Mouse (Mus musculus) heart, embryonic 14.5 days (tissue): ENCODE data around the gene Exosc8. TPM values are rescaled to one million over a fixed set of nuclear protein-coding genes. Genes with fewer than 3 reads are reported as not detected.

Experiments used
- ATAC-seq: fragments of 200-750 bp; cut with Nextera tagmentation; 2 replicates; pipeline ENCODE4 v1.8.0; 2017; ENCODE audit warnings: low read depth, moderate TSS enrichment; ENCODE audit not compliant: insufficient number of reproducible peaks, insufficient read depth, low FRiP score
- H3K27ac ChIP-seq, 2 experiments: fragments of 200-500 bp in 1 of 2; fragments of 300-500 bp in 1 of 2; sonication (generic) in 1 of 2; replicated peaks in 1 of 2; 2 replicates each; pipeline ENCODE4 v1.5.1; 2012 to 2014; ENCODE audit warnings: low read depth in 2 of 2, low read length in 2 of 2, control low read depth in 1 of 2, mild to moderate bottlenecking in 1 of 2, mixed read lengths in 1 of 2; ENCODE audit not compliant: control insufficient read depth in 1 of 2, insufficient read depth in 1 of 2
- H3K27me3 ChIP-seq: fragments of 300-500 bp; sonication (generic); 2 replicates; pipeline ENCODE4 v1.6.1; 2014; ENCODE audit warnings: mild to moderate bottlenecking, low read length, control low read depth; ENCODE audit not compliant: control insufficient read depth, insufficient read depth
- H3K36me3 ChIP-seq: fragments of 300-500 bp; sonication (generic); 2 replicates; pipeline ENCODE4 v1.6.1; 2014; ENCODE audit warnings: mild to moderate bottlenecking, control low read depth, low read length, mixed read lengths; ENCODE audit not compliant: control insufficient read depth, insufficient read depth
- H3K4me1 ChIP-seq, 2 experiments: fragments of 200-500 bp in 1 of 2; fragments of 300-500 bp in 1 of 2; sonication (generic) in 1 of 2; 2 replicates each; pipeline ENCODE4 v1.6.1; 2012 to 2014; ENCODE audit warnings: low read length in 2 of 2, control low read depth in 1 of 2, mixed read lengths in 1 of 2; ENCODE audit not compliant: control insufficient read depth in 2 of 2, insufficient read depth in 2 of 2
- H3K4me2 ChIP-seq: fragments of 300-500 bp; sonication (generic); 2 replicates; pipeline ENCODE4 v1.6.1; 2014; ENCODE audit warnings: mild to moderate bottlenecking, low read length
- H3K4me3 ChIP-seq, 2 experiments: fragments of 200-500 bp in 1 of 2; fragments of 300-500 bp in 1 of 2; sonication (generic) in 1 of 2; 2 replicates each; pipeline ENCODE4 v1.5.1; 2012 to 2014; ENCODE audit warnings: low read length in 2 of 2, mild to moderate bottlenecking in 2 of 2, control low read depth in 1 of 2, low read depth in 1 of 2, moderate library complexity in 1 of 2; ENCODE audit not compliant: control insufficient read depth in 1 of 2, insufficient read depth in 1 of 2
- H3K9ac ChIP-seq: fragments of 300-500 bp; sonication (generic); 2 replicates; pipeline ENCODE4 v1.6.1; 2014; ENCODE audit warnings: mild to moderate bottlenecking, low read length
- H3K9me3 ChIP-seq: fragments of 300-500 bp; sonication (generic); 2 replicates; pipeline ENCODE4 v1.6.1; 2016; ENCODE audit warnings: low read length, control low read depth; ENCODE audit not compliant: control insufficient read depth
- WGBS: fragments of 180-500 bp; shearing (Covaris S2); extraction: QIAGEN DNeasy Blood & Tissue Kit; methylation state at CpG from one replicate; pipeline ENCODE4 v1.1.7; 2014; 5-methylcytosine and 5-hydroxymethylcytosine counted together
- polyA plus RNA-seq: library from polyadenylated mRNA; unstranded; fragments of >200 nt; fragmentation: Nextera tagmentation; extraction: Ambion mirVana; gene quantifications from 2 replicates; pipeline ENCODE4 v1.2.1, GENCODE M21; 2014

Exosc8 gene
- polyA plus RNA-seq, 1 experiment from 2014 or later = 79.7 TPM

DNA sequence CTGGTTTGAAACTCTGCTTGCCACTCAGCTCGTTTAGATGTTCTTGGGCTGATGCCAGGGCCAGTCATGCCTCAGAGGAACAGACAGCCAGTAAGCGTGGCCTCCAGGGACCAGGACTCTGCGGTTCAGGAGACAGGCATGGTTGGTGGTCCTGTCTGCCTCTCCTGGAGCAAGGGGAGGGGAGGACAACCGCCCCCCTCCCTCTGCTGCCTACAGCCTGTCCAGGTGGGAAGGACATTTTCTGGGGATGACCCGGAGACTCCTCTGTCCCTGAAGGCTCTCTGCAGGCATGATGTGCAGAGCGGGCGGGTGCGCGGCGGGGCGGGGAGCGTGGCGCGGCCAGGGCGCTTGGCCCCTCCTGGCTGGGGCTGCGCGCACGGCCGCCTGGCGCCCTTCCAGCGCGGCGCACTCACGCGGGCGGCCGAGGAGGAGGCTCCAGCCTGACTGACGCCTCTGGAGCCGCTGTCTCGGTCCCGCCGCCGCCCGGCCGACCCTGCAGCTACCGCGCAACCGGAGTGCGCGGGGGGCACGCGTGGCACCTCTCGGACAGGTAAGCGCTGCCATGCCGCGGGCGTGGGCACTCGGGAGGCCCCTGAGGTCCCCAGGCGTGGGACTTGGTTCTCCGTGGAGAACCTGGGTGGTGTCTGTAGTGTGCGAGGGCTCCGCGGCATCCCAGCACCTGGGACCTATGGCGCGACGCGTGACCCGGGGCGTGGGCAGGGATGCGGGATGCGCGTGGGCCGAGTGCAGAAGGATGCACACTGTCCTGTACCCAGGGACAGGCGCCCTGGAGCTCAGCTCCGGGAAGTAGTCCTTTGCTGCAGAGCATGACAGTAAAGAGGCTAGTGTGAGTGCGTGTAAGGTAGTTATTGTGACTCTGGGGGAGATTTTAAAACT lies 20.2 kb upstream of the Exosc8 start, which contains the start of gene Smad9:
Gene Smad9, plus strand, starts transcription at position 438 of the 897 bp plus-strand sequence.
- H3K4me1 ChIP-seq = peaks cover 2 to 11% of the 10 kb centered on the region in 2 experiments; a peak in 2 of 4 replicates
- WGBS = under 1% methylated on average over 58 of the region's 66 CpGs
- H3K9ac ChIP-seq = peak within 1 kb of the TSS; percentile 84
- H3K4me2 ChIP-seq = peak within 1 kb of the TSS; percentile 99
- H3K4me3 ChIP-seq = peak within 1 kb of the TSS; percentile 77 to 80
- ATAC-seq = peak; percentile 78
- peaks cover 12% of the 10 kb centered on the region for H3K36me3 ChIP-seq
- H3K27me3 ChIP-seq = no peaks in the 10 kb centered on the region
- H3K9me3 ChIP-seq = no peaks in the 10 kb centered on the region
- H3K27ac ChIP-seq = peak within 1 kb of the TSS; percentile 65 to 84

DNA sequence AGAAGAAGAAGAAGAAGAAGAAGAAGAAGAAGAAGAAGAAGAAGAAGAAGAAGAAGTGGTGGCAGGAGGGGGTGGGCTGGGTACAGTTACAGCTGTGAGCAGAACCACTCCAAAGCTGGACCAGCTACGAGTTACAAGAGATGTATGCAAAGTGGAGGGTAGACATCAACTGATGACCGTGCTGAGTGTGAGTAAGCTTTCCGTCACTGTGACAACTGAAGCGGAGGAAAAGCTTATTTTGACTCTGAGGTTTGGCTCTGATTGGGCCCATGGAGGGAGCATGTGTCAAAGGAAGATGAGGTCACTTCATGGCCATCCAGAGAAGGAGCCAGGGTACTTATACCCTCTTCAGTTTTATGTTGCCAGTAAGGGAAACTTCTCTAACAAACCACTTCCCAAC lies 18.2 kb upstream of the Exosc8 start:
- ATAC-seq = no peak
- Histone ChIP-seq H3K4me3 (no peak overlapping the region), H3K9me3 (no peaks in the 10 kb centered on the region), H3K36me3 (peaks cover 32% of the 10 kb centered on the region), H3K27me3 (no peaks in the 10 kb centered on the region), H3K4me2 (no peak overlapping the region), H3K9ac (no peak overlapping the region), H3K4me1 (peaks cover 2 to 11% of the 10 kb centered on the region in 2 experiments; a peak in 2 of 4 replicates), H3K27ac (no peak overlapping the region)
- 66% methylated on average over 4 of the region's 4 CpGs for WGBS

DNA sequence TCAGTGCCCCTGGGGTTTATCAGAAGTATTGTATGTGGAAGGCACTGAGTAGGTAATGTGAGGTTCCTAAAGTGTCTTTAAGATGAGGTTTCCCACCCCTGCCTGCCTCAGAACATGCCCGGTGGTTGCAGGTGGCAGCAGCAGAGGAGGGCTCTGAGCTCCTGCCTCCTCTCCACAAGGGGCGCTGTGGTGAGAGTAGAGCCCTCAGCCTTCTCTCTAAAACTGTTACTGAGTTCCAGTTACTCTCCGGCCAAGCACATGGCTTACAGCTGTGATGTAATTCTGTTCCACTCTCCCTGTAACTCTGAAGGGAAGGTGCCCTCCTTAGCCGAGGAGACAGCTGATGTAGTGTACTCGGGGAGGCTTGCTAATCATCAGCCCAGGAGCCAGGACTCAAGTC lies 10.6 kb upstream of the Exosc8 start:
- ATAC-seq = no peak
- H3K36me3 ChIP-seq = peaks cover 97% of the 10 kb centered on the region
- H3K27me3 ChIP-seq = no peaks in the 10 kb centered on the region
- no peak overlapping the region for H3K27ac ChIP-seq
- H3K4me1 ChIP-seq = no peaks in the 10 kb centered on the region
- WGBS = 52% methylated on average over 5 of the region's 5 CpGs
- no peak overlapping the region for H3K9ac ChIP-seq
- H3K4me2 ChIP-seq = no peak overlapping the region
- no peak overlapping the region for H3K4me3 ChIP-seq
- H3K9me3 ChIP-seq = no peaks in the 10 kb centered on the region

DNA sequence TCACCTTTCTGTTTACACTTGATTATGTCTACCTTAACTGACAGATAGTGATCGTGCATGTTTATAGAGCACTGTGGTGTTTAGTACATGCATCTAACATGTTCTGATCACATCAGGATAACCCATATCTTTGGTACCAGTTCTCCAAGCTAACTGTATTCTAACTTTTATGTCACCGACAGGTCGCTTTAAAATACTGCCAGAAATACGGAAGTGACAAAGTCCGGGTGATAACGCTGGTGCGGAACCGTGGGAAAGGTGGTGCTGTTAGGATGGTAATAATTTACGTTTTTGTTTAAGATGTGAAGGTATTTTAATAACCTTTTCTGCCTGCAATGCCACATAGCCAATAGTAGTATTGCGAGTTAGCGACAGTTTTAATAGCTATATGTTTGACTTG lies 6.8 kb upstream of the Exosc8 start:
- Histone ChIP-seq H3K9ac (no peak overlapping the region), H3K4me3 (no peak overlapping the region), H3K27me3 (no peaks in the 10 kb centered on the region), H3K27ac (no peak overlapping the region), H3K9me3 (no peaks in the 10 kb centered on the region), H3K4me1 (no peaks in the 10 kb centered on the region), H3K4me2 (no peak overlapping the region), H3K36me3 (peaks cover 80% of the 10 kb centered on the region)
- WGBS = 97% methylated on average over 11 of the region's 11 CpGs
- no peak for ATAC-seq

DNA sequence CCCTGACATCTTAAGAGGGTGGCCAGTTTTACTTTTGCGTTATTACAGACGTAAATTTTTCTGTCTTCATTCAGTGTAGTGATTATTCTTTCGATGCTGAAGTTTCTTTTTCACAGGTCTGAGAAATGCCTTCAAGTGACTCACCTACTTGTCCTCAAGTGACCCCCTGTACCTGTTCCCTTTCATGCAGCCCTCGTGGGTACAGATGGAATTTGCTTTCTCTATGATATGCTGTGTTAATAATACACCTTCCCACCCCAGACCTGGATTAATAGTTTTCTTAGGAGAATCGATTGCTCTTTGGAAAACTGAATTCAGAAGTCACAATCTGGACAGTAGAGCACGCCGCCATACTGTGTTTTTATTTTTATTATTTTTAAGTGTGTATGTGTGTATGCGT lies 2.1 kb upstream of the Exosc8 start:
- no peaks in the 10 kb centered on the region for H3K27me3 ChIP-seq
- WGBS = 94% methylated on average over 8 of the region's 8 CpGs
- no peak overlapping the region for H3K27ac ChIP-seq
- H3K9ac ChIP-seq = no peak overlapping the region
- no peak overlapping the region for H3K4me3 ChIP-seq
- H3K36me3 ChIP-seq = peaks cover 47% of the 10 kb centered on the region
- H3K4me2 ChIP-seq = no peak overlapping the region
- no peak for ATAC-seq
- no peaks in the 10 kb centered on the region for H3K9me3 ChIP-seq
- peaks cover 0 to 11% of the 10 kb centered on the region in 2 experiments; a peak in 1 of 4 replicates for H3K4me1 ChIP-seq

DNA sequence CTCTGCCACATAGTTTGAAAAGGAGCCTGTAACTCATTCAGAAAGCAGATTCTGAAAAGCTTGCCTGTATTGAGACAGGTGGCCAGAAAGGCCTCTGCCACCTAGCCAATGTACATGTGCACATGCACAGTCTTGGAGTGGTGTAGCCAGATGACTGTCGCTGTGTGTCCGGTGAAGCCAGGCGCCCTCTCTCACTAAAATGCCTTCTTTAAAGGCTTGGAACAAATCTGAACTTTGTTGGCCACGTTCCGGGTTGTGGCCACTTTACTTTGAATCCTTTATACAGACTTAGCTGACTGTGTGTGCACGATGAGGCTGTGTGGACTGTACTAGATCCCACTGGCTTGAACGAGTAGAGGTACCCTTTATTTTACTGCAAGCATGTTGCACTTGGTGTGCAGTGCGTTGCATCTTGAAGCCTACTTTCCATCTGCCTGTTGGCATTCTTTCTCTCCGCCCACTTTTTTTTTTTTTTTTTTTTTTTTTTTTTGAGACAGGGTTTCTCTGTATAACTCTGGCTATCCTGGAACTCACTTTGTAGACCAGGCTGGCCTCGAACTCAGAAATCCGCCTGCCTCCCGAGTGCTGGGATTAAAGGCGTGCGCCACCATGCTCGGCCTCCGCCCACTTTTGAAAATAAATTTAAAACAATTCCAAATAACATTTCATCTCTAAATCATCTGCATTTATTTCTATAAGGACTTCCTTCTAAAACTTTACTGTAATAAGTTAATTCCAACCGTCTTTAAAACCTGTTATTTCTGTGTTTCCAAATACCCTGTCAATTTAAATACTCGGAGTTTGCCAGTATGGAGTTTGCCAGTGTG lies 1.1 kb upstream of the Exosc8 start:
- peak overlapping the region; percentile 90 for H3K4me2 ChIP-seq
- H3K27me3 ChIP-seq = no peaks in the 10 kb centered on the region
- H3K4me3 ChIP-seq = peak overlapping the region; percentile 78 to 89
- H3K9ac ChIP-seq = peak overlapping the region; percentile 97
- H3K9me3 ChIP-seq = no peaks in the 10 kb centered on the region
- H3K4me1 ChIP-seq = peaks cover 0 to 12% of the 10 kb centered on the region in 2 experiments; a peak in 1 of 4 replicates
- peak overlapping the region; percentile 12 to 100; a peak in 2 of 4 replicates for H3K27ac ChIP-seq
- H3K36me3 ChIP-seq = peaks cover 47% of the 10 kb centered on the region
- 56% methylated on average over 18 of the region's 18 CpGs for WGBS
- ATAC-seq = no peak

DNA sequence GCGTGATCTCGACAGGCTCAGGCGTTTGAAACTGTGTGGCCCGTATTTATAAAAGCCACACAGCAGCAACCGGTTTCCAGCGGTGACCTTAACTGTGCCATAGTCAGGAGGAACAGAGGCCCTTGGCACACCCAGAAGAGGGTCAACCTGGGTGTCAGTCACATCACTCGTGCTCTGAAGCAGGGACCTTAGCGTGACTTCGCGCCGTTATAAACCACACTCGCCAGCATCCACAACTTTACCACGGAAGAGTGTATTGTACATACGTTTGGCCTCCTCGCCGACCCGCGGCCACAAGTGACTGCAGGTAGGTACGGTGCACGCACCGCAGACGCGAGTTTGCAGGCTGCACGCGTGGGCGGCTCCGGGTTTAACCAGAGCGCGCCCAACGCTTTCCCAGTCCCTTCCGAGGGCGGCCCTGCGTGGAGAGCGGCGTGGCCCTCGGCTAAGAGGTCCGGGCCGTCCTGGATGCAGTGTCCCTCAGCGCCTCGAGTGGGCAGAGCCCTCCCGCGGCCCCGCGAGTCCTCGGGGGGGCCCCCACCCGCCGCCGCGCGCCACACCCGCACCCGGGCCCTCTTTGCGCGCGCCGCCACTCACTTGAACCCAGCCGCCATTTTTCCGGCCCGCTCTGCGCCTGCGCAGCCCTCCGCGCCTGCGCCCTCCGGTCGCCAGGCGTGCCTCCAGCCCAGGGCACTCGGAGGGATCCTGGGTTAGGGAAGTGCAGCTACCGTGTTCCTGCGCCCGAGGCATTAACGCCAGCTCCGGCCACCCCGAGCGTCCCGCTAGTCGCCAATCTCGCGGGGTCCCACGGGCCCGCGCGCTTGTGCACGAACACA lies 564 bp downstream of the Exosc8 start:
- Histone ChIP-seq H3K36me3 (peaks cover 51% of the 10 kb centered on the region), H3K4me3 (peak overlapping the region; percentile 78 to 89), H3K4me1 (peaks cover 0 to 12% of the 10 kb centered on the region in 2 experiments; a peak in 1 of 4 replicates), H3K27me3 (no peaks in the 10 kb centered on the region), H3K27ac (peak overlapping the region; percentile 98 to 100), H3K4me2 (peak overlapping the region; percentile 90), H3K9ac (peak overlapping the region; percentile 97), H3K9me3 (no peaks in the 10 kb centered on the region)
- 2% methylated on average over 82 of the region's 84 CpGs for WGBS
- peak; percentile 94 for ATAC-seq
